Mouse (Mus musculus) thymus, postnatal 10 days (tissue): ENCODE results near the gene H2-Q10.

Experiments
- DNase-seq, 2 experiments: peaks; one replicate each; pipeline ENCODE4 v3.0.0; 2021; ENCODE audit warnings: low spot score in 2 of 2

Gene H2-Q10

GRCm38 (mm10) chr17:35514756-35515155, 44.9 kb downstream of the H2-Q10 start:
- DNase-seq: no peak

GRCm38 (mm10) chr17:35515911-35516640, 46.2 kb downstream of the H2-Q10 start:
- peak; percentile 32 to 38 for DNase-seq

GRCm38 (mm10) chr17:35516652-35517500, 47.0 kb downstream of the H2-Q10 start, which contains the start of the genes Tcf19 and Cchcr1:
Gene Tcf19, minus strand, starts transcription at chr17:35516824.
Gene Cchcr1, plus strand, starts transcription at chr17:35517100.
- peak; percentile 97 to 99 for DNase-seq

- DNase-seq: no peak
Measured at GRCm38 (mm10) chr17:35517526-35517925, 47.6 kb downstream of the H2-Q10 start.
